Mouse (Mus musculus) ES-E14 (cell line): ENCODE measurements around the gene Map4k2. TPM values are rescaled to one million over a fixed set of nuclear protein-coding genes. Genes with fewer than 3 reads are reported as not detected.

Experiments
- DNase-seq: peaks from one replicate; pipeline ENCODE4 v3.0.0-alpha.2; 2013; ENCODE audit warnings: low read depth, low spot score
- H3K27ac ChIP-seq: 2 replicates; pipeline ENCODE4 v1.5.1; 2012; ENCODE audit warnings: low read depth, mild to moderate bottlenecking, low read length, moderate library complexity, mixed read lengths; ENCODE audit not compliant: poor library complexity, insufficient read depth, severe bottlenecking
- H3K36me3 ChIP-seq: 2 replicates; pipeline ENCODE4 v1.6.1; 2012; ENCODE audit warnings: mild to moderate bottlenecking, low read length, moderate library complexity, mixed read lengths; ENCODE audit not compliant: control insufficient read depth, poor library complexity, insufficient read depth, severe bottlenecking
- H3K4me1 ChIP-seq, 2 experiments: fragments of 150-350 bp in 1 of 2; sonication (generic) in 1 of 2; 2 replicates each; pipeline ENCODE4 v1.6.1; 2012; ENCODE audit warnings: low read length in 2 of 2, mild to moderate bottlenecking in 1 of 2, mixed read lengths in 1 of 2; ENCODE audit not compliant: control insufficient read depth in 2 of 2, insufficient read depth in 2 of 2, poor library complexity in 1 of 2
- H3K4me3 ChIP-seq, 2 experiments: fragments of 150-350 bp in 1 of 2; sonication (generic) in 1 of 2; 2 replicates each; pipeline ENCODE4 v1.5.1; 2012; ENCODE audit warnings: low read length in 2 of 2, low read depth in 1 of 2, mild to moderate bottlenecking in 1 of 2, mixed read lengths in 1 of 2; ENCODE audit not compliant: insufficient read depth in 1 of 2, poor library complexity in 1 of 2, severe bottlenecking in 1 of 2
- H3K9ac ChIP-seq: 2 replicates; pipeline ENCODE4 v1.6.1; 2012; ENCODE audit warnings: low read depth, mild to moderate bottlenecking, low read length, mixed read lengths; ENCODE audit not compliant: poor library complexity, insufficient read depth, severe bottlenecking
- H3K9me3 ChIP-seq: fragments of 150-350 bp; sonication (generic); 2 replicates; pipeline ENCODE4 v1.6.1; 2012; ENCODE audit warnings: low read depth, mild to moderate bottlenecking, low read length; ENCODE audit not compliant: control insufficient read depth, insufficient read depth
- CHD2 ChIP-seq: IDR thresholded peaks from 2 replicates; pipeline ENCODE4 v1.6.1; 2014; ENCODE audit warnings: mild to moderate bottlenecking, low read depth, low read length, inconsistent platforms
- HCFC1 ChIP-seq: IDR thresholded peaks from 2 replicates; pipeline ENCODE4 v1.6.1; 2012; ENCODE audit warnings: low read length, inconsistent platforms, borderline replicate concordance; ENCODE audit not compliant: insufficient read depth
- MAFK ChIP-seq: IDR thresholded peaks from 2 replicates; pipeline ENCODE4 v1.6.1; 2014; ENCODE audit warnings: mild to moderate bottlenecking, low read depth, low read length, inconsistent platforms; ENCODE audit not compliant: insufficient read depth
- ZC3H11A ChIP-seq: IDR thresholded peaks from 2 replicates; pipeline ENCODE4 v1.6.1; 2012; ENCODE audit warnings: low read depth, mild to moderate bottlenecking, inconsistent platforms, low read length, borderline replicate concordance
- ZNF384 ChIP-seq: IDR thresholded peaks from 2 replicates; pipeline ENCODE4 v1.6.1; 2012; ENCODE audit warnings: low read depth, low read length, inconsistent platforms
- in situ Hi-C, 2 experiments: fragments of 600-800 bp; cut with MboI; formaldehyde crosslinking; loops; one replicate each; pipeline ENCODE4 v1.15.1; 2025; ENCODE audit warnings: low sequenced_read_pairs in 2 of 2, inconsistent platforms in 1 of 2; ENCODE audit not compliant: unreplicated experiment in 2 of 2
- total RNA-seq: library from RNA; depleted of rRNA; stranded (reverse); fragments of 300-350 nt; gene quantifications from 2 replicates; pipeline ENCODE4 v1.2.3, GENCODE M21; 2012

The Map4k2 gene
- total RNA-seq, 1 experiment, result 29.4 TPM

DNA sequence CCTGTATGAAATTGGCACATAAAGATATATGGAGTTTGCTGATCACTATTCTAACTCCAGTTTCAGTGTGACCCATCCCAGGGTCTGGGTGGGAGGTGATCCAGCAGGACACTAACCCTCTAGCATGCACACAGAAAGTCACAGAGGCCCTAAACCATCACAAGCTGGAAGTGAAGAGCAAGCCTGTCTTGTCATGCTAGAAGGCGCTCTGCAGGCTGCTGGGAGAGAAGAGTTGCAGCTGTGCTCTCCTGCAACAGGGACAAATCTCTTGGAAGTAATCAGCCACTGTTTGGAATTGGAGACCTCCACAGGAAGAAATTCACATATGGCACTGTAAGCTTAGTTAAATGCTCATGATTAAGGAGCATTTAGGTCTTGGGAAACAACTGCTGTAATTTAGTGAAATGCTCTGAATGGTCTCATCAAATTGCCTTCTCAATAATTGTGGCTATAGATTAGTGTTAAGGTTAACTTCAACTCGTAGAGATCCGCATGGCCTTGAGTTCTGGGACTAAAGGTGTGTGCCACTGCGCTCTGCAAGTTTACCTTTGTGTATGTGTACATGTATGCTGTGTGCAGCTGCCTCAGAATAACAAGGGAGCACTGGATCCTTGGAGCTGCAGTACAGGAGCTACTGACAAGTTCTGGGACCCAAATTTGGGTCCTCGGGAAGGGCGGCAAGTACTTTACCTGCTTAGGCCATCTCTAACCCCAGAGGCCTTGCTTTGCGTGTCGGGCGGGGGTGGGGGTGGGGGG, 39.7 kb downstream of the Map4k2 start:
- Histone ChIP-seq H3K36me3 (peaks cover 24% of the 10 kb centered on the region), H3K9ac (no peak overlapping the region), H3K27ac (no peak overlapping the region), H3K4me1 (peaks cover 0 to 23% of the 10 kb centered on the region in 2 experiments; a peak in 3 of 4 replicates), H3K4me3 (no peak overlapping the region), H3K9me3 (no peaks in the 10 kb centered on the region)
- TF ChIP-seq HCFC1 (no peak), ZNF384 (0 out of 2 replicates have a peak, but pooled peaks have one; percentile 25)
- in situ Hi-C loops, result no loop called here
- no peak for DNase-seq

DNA sequence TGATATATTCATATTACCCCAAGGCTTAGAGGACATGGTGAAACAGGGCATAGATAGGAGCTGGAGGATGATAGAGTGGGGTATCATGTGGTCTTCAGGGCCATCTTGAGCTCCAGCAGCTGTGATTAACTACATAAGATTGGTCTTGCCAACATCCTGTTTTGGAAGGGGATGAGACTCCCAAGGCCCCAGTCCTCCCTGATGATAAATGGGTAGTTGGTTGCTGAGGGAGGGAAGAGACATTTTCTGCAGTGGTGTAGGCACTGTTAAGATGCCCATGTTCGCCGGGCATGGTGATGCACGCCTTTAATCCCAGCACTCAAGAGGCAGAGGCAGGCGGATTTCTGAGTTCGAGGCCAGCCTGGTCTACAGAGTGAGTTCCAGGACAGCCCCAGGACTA, 40.3 kb downstream of the Map4k2 start:
- Histone ChIP-seq H3K36me3 (peaks cover 18% of the 10 kb centered on the region), H3K9ac (no peak overlapping the region), H3K27ac (no peak overlapping the region), H3K4me3 (no peak overlapping the region), H3K4me1 (peaks cover 0 to 22% of the 10 kb centered on the region in 2 experiments; a peak in 3 of 4 replicates), H3K9me3 (no peaks in the 10 kb centered on the region)
- in situ Hi-C loops, result no loop called here
- TF ChIP-seq ZC3H11A (no peak), ZNF384 (no peak), CHD2 (no peak)
- no peak for DNase-seq

DNA sequence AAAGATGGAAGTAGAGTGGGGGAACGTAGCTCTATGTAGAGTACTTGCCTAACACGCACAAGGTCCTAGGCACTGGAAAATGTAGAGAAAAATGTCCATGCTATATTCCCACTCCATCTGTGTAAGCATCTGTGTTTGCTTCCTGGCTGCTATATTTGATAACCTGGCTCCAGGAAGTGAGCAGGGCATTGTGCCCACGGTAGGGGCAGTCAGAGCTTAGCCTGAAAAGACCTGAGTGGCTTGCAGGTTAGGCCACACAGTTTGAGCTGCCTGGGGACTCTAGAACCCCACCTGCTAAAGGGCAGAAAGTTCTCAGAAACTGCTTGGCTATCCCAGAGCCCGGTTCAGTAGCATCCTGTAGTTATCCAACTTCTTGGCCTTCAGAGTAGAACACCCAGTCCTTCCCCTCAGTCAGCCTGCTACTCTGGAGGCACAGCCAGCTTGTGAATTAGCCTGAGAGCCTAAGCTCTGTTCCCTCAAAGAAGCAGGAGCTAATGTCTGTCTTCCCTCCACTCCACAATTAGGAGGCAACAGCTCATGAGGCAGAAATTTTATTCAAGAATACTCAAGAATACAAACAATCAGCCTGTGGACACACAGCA, 41.5 kb downstream of the Map4k2 start:
- Histone ChIP-seq H3K27ac (no peak overlapping the region), H3K9ac (no peak overlapping the region), H3K4me3 (no peak overlapping the region), H3K36me3 (peaks cover 7% of the 10 kb centered on the region), H3K9me3 (no peaks in the 10 kb centered on the region), H3K4me1 (peaks cover 0 to 18% of the 10 kb centered on the region in 2 experiments; a peak in 3 of 4 replicates)
- in situ Hi-C loops, result no loop called here
- no peak for DNase-seq
- TF ChIP-seq CHD2 (no peak), ZC3H11A (no peak), ZNF384 (no peak), HCFC1 (no peak), MAFK (no peak)

DNA sequence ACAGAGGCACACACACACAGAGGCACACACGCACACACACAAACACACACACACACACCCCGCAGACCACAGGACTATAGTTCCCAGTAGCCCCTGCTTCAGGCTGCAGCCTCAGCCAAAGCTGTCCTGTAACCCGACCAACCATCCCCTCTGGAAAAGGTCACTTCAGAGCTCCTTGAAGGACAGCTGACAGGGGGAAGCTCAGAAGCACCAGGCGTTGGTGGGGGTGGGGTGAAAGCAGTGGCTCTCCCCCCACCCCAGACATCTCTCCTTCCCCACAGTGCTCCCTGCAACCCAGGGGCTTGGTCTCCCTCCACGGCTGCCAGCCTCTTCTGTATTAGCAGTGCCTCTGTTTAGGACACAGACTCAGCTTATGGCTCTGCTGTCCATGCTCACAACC, 42.5 kb downstream of the Map4k2 start:
- in situ Hi-C loops, result no loop called here
- H3K4me3 ChIP-seq, result no peak overlapping the region
- no peaks in the 10 kb centered on the region for H3K9me3 ChIP-seq
- no peak for DNase-seq
- H3K9ac ChIP-seq, result no peak overlapping the region
- no peaks in the 10 kb centered on the region for H3K36me3 ChIP-seq
- peaks cover 0 to 15% of the 10 kb centered on the region in 2 experiments; a peak in 2 of 4 replicates for H3K4me1 ChIP-seq
- TF ChIP-seq HCFC1 (no peak), MAFK (no peak), ZNF384 (no peak), ZC3H11A (no peak), CHD2 (no peak)
- no peak overlapping the region for H3K27ac ChIP-seq

DNA sequence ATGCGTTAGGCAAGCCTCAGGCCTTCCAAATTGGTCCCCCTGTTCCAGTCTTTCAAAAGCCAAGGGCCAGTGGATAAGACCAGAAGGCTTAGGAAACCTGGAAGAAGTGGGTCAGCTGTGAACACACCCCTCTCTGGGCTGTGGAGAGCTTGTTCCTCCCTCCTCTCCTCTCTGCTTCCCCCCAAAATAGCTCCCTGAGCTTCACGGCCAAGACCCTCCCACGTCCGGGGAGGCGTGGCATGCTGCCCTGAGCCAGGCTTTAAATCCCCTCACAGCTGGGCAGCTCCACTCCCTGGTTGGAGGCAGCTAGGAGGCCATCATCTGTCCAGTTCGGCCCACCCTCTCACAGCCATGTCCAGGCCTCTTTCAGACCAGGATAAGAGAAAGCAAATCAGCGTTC, 43.2 kb downstream of the Map4k2 start, which contains the start of gene Pygm:
TSS of gene Pygm (plus strand) at position 272 of the 400 bp plus-strand sequence.
- Histone ChIP-seq H3K36me3 (no peaks in the 10 kb centered on the region), H3K9ac (no peak within 1 kb of the TSS), H3K4me3 (no peak within 1 kb of the TSS), H3K4me1 (peaks cover 0 to 20% of the 10 kb centered on the region in 2 experiments; a peak in 2 of 4 replicates), H3K27ac (no peak within 1 kb of the TSS), H3K9me3 (no peaks in the 10 kb centered on the region)
- in situ Hi-C loops, result no loop called here
- TF ChIP-seq ZNF384 (no peak), ZC3H11A (no peak), CHD2 (no peak), MAFK (no peak), HCFC1 (no peak)
- DNase-seq, result no peak
